Mouse (Mus musculus) brown adipose tissue, adult 24 weeks (tissue): ENCODE data around the gene Fndc11. TPM values are rescaled to one million over a fixed set of nuclear protein-coding genes. Genes with fewer than 3 reads are reported as not detected.
A peak's percentile ranks its signal among the peaks of the same experiment; 100 is the strongest.

Experiments used
- H3K27ac ChIP-seq: fragments of 200-500 bp; replicated peaks from 2 replicates; pipeline ENCODE4 v1.5.1; 2012; ENCODE audit warnings: low read depth, mild to moderate bottlenecking, low read length
- H3K4me1 ChIP-seq: fragments of 200-500 bp; 2 replicates; pipeline ENCODE4 v1.6.1; 2012; ENCODE audit warnings: low read length, mixed read lengths; ENCODE audit not compliant: control insufficient read depth, insufficient read depth, insufficient read length
- H3K4me3 ChIP-seq: fragments of 200-500 bp; 2 replicates; pipeline ENCODE4 v1.5.1; 2012; ENCODE audit warnings: low read depth, mild to moderate bottlenecking, low read length, moderate library complexity; ENCODE audit not compliant: insufficient read depth
- polyA plus RNA-seq: library from polyadenylated mRNA; stranded (reverse); fragments of >200 nt; gene quantifications from 2 replicates; pipeline ENCODE4 v1.2.4, GENCODE M21; 2012; ENCODE audit not compliant: missing spikeins, insufficient read depth, insufficient read length

Fndc11 gene
- polyA plus RNA-seq, 1 experiment: not detected

DNA sequence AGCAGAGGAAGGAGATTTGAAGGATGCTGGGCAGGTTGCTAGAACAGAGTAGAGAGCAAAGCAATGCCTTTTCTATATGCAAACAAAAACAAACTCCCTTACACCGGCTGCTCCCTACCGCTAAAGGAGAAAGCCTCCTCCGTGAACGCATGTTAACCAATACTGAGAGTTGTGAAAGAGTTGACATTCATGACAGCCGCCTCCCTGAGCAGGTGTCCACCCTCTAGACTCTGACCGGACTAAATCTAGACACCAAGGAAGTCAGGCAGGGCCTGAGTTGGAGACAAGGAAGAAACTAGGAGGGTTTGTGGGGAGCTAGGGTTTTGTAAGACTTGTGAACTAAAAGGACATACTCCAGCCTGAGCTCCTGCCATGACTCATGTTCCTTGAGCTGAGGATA lies 16.9 kb upstream of the Fndc11 start:
- no peak overlapping the region for H3K4me3 ChIP-seq
- H3K4me1 ChIP-seq: no peaks in the 10 kb centered on the region
- H3K27ac ChIP-seq: no peak overlapping the region

DNA sequence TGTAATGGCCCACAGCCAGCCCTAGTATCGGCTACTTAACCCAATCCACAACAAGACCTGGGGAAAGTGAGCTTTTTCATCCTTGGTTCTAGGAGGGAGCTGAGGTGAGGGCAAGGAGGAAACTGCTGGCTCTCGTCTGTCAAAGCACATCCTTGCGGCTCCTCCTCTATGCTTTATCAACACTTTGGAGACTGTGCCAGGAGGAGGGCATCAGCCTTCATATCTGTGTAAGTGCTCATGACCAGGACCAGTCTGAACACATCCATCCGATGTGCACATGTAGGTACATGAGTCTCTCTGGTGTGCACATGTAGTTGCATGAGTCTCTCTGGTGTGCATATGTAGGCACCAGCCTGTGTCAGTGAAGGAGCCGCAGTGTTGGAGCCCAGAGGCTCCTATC lies 14.1 kb upstream of the Fndc11 start:
- Histone ChIP-seq H3K4me3 (no peak overlapping the region), H3K4me1 (no peaks in the 10 kb centered on the region), H3K27ac (no peak overlapping the region)

DNA sequence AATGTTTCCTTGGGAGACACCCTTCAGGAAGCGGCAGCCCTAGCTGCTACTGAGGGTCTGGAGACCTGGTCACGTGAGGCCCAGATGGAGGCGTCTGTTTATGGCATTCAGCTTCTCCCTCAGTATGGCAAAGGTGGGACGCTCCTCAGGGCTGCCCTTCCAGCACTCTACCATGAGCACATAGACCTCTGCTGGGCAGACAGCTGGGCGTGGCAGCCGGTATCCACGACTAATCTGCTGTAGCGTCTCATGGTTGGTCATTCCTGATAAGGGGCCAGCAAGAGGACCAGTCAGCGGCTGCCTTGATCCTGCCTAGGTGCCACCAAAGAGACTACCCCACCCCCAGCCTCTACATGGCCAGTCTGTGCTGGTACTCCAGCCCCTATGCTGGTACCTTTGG lies 13.7 kb upstream of the Fndc11 start:
- Histone ChIP-seq H3K27ac (no peak overlapping the region), H3K4me1 (no peaks in the 10 kb centered on the region), H3K4me3 (no peak overlapping the region)

DNA sequence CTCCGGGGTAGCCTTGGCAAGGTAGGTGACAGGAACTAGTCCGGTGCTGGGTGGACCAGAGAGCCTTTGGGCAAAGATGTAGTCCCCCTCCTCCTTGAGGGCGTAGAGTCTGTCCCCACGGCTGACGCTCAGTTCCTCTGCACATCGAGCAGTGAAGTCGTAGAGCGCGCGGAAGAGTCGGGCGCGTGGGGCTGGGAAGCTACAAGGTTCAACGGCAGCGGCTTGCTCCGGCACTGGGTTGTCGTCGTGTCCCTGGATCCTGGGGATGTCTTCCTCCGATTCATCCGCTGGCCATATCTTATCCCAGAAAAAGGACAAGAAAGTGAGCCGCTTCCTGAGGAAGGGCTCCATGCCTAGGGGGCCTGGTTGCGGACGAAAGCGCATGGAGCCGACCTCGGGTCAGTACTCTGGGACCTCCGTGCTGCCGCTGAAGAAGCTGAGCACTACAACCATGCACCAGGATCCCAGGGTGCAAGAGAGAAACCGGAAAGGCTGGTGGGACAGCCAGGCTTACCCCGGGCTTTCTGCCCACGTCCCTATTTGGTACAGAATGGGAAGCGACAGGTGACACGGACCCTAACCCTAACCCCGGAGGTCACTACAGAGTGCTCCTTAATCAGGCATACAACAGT lies 7.3 kb upstream of the Fndc11 start:
- peak overlapping the region; percentile 19; the same call in 1 of the 2 replicates for H3K27ac ChIP-seq
- H3K4me1 ChIP-seq: no peaks in the 10 kb centered on the region
- peak overlapping the region; percentile 66 for H3K4me3 ChIP-seq

DNA sequence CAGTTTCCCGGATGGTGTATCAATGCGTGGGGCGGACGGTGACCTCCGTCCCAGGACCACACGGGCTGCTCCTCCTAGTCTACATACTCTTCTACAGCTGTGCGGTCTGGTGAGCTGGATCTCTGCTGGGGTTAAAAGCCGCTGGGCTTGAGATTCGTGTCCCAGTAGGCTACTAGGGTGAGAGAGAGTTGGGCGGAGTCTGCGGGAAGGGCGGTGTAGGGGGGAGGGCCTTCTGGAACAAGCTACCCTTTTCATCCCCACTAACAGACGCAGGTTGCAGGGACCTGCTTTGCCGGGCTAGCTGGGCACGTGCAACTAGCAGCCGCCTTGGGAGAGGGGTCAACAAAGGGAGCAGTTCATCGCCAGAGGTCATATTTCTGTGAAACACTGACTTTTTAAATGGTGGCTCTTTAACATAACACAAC lies 6.8 kb upstream of the Fndc11 start, which contains the start of gene Srms:
Gene Srms (minus strand): TSS at position 165 of the 425 bp plus-strand sequence.
- H3K4me1 ChIP-seq: no peaks in the 10 kb centered on the region
- H3K4me3 ChIP-seq: peak within 1 kb of the TSS; percentile 66
- H3K27ac ChIP-seq: peak within 1 kb of the TSS; percentile 19; the same call in 1 of the 2 replicates

DNA sequence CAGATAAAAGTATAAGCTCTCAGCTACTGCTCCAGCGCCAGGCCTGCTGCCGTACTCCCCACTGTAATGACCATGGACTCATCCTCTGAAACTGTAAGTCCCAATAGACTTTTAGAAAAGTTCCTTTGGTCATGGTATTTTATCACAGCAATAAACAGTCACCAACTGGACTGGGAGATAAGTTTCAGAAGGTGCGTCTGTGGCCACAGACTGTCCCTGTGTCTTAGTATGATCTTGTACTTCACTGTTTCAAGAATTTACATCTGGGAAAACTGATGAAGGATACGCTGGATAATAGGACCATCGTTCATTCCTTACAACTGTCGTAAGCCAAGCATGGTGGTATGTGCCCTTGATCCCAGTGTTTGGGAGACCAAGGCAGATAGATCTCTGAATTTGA lies 3.8 kb upstream of the Fndc11 start:
- Histone ChIP-seq H3K4me3 (no peak overlapping the region), H3K4me1 (peaks cover 11% of the 10 kb centered on the region; the same call in 1 of the 2 replicates), H3K27ac (no peak overlapping the region)

DNA sequence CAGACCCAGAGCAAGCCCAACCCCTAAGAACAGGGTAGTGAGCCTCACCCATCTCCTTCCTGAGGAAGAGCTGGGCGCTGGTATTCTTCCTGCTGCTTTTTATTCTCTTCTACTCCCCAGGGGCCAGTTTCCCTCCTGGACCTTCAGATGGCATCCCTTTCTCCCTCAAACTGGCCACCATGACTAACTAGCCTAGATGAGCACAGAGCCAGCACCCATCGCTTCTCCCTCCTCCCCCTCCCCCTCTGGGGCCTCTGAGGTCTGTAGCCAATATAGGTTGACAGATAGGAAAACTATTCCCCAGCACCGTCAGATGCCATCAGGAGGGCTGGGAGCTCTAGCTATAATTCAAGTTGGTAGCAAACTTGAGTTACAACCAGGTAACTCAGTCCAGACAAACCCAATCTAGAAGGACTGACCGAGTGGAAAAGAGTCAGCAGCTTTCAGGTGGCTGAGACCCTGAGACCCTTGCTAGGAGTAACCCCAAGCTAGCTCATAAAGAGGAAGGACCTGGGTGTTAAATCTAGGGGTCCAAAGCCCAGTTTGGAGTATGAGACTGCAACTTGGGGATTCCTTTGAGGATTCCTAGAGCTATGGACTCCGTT lies 830 bp upstream of the Fndc11 start:
- H3K4me1 ChIP-seq: peaks cover 12% of the 10 kb centered on the region; the same call in 1 of the 2 replicates
- peak overlapping the region; percentile 35 for H3K27ac ChIP-seq
- H3K4me3 ChIP-seq: no peak overlapping the region

DNA sequence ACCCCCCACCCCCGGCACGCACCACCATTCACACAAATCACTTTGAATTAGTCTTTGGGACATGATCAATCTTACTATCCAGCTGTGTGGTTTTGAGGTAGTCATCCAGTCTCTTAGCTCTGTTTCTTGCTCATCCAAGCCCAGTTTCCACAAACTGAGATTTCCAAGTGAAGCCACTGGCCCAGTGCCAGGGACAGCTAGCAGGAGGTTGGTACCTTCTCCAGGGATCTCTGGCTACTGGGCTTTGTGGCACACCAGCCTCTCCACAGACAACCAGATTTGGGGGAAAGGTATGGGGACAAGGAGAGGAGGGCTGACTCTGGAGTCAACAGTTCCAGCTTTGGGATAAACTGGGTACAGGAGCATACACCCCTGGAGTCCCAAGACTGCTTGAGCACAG lies 548 bp downstream of the Fndc11 start:
- Histone ChIP-seq H3K27ac (peak overlapping the region; percentile 35), H3K4me1 (peaks cover 12% of the 10 kb centered on the region; the same call in 1 of the 2 replicates), H3K4me3 (no peak overlapping the region)

DNA sequence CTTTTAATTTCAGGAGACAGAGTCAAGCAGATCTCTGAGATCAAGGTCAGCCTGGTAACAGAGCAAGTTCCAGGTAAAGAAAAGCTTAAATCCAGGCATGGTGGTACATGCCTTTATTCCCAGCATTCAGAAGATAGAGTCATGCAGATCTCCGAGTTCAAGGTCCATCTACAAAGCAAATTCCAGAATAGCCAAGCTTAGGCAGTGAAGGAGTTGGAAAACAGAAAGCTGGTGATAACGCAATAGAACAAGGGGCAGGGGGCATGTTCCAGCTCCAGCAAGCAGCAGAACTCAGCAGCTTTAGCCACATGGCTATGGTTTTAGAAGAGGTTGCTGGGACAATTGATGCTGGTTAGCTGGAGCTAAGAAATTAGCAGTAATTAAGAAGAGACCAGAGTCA lies 5.2 kb downstream of the Fndc11 start:
- H3K4me3 ChIP-seq: no peak overlapping the region
- H3K4me1 ChIP-seq: peaks cover 16% of the 10 kb centered on the region; the same call in 1 of the 2 replicates
- no peak overlapping the region for H3K27ac ChIP-seq

DNA sequence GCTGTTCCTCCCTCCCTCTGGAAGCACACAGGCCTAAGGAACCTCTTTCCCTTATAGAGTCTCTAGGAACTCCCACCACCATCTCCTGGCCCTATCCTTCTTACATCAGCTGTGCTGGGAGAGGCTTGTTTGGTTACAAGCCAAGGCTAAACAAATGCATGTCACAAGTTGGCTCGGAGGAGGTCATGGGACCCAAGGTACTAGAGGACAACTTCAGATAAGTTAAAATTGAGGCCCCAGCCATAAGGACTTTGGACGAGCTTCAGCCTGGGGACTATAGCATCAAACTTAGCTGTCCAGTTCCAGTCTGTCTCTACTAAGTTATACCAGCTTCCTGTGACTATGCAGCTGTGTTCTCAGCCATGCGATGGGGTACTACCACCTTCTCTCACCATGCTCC lies 7.3 kb downstream of the Fndc11 start:
- Histone ChIP-seq H3K4me1 (peaks cover 8% of the 10 kb centered on the region; the same call in 1 of the 2 replicates), H3K4me3 (no peak overlapping the region), H3K27ac (no peak overlapping the region)

DNA sequence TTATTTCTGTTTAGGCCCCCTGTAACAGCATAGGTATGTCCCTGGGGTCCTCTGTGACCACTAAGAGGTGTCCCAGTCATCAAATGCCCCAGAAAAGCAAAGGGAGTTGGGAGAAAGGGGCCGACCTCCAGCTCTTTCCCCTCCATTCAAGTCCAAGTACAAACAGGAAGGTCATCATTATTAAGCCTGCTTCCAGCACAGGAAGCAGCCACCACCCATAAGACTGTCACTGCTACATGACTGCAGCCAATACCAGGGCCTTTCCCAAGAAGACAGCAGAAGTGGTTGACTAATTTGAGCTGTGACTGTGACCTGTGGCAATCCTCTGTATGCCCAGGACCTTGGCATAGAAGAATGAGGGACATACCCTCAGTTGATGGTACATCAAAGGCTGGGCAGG lies 8.5 kb downstream of the Fndc11 start:
- Histone ChIP-seq H3K4me1 (peaks cover 8% of the 10 kb centered on the region; the same call in 1 of the 2 replicates), H3K4me3 (no peak overlapping the region), H3K27ac (peak overlapping the region; percentile 81)

DNA sequence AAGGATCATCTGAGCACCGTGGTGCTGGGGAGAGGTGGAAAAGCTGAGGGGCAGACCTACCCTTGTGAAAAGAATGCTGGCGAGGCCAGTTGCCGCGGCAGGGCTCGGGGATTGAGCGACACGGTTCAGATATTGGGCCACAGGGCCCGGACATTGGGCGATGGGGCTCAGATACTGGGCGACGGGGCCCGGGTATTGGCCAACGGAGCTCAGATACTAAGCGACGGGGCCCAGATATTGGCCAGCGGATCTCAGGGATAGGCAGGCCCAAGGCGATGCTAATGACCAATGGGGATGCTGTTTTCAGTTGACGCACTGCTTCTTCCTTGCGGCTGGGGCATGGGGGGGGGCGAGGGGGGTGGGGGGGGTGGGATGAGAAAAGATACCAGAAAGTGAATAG lies 11.4 kb downstream of the Fndc11 start:
- Histone ChIP-seq H3K27ac (no peak overlapping the region), H3K4me3 (no peak overlapping the region), H3K4me1 (peaks cover 8% of the 10 kb centered on the region; the same call in 1 of the 2 replicates)

DNA sequence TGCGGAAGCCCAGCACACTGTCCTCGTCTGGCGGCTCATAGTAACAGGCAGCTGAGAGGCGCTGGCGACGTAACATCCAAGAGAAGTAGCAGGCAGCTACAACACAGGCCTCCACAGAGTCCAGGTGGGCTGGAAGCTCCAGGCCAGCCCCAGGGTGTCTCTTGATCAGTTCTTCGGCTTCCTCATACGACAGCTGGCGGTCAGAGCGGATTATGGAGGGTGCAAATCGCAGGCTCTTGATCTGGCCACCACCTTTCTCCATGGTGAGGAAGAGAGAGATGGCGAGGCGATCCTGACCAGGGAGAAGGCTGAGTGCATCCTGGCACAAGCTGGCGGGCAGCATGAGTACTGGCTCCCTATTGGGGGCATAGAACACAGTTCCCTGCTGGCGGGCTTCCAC lies 13.6 kb downstream of the Fndc11 start:
- Histone ChIP-seq H3K27ac (no peak overlapping the region), H3K4me3 (no peak overlapping the region), H3K4me1 (peaks cover 7% of the 10 kb centered on the region)

DNA sequence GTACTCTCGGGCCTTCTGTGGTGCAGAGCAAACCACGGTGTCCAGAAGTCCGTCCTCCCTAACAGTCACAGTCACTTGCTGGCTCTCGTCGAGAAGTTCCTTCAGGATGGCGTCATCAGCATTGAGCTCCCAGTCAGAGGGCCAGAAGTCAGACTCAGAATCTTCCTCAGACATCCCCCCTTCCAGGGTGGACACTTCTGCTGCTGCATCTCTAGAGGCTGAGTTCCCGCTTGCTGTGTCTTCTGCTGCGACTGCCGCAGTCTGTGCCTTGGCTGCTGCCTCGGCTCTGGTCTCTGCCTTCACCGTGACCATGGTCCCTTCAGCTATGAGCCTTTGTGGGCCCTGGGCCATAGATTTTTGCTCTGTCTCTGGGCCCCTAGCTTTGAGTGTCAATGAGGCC lies 14.9 kb downstream of the Fndc11 start:
- Histone ChIP-seq H3K4me3 (no peak overlapping the region), H3K27ac (0 out of 2 replicates have a peak overlapping the region, but pooled peaks have one; percentile 11), H3K4me1 (peaks cover 8% of the 10 kb centered on the region)

DNA sequence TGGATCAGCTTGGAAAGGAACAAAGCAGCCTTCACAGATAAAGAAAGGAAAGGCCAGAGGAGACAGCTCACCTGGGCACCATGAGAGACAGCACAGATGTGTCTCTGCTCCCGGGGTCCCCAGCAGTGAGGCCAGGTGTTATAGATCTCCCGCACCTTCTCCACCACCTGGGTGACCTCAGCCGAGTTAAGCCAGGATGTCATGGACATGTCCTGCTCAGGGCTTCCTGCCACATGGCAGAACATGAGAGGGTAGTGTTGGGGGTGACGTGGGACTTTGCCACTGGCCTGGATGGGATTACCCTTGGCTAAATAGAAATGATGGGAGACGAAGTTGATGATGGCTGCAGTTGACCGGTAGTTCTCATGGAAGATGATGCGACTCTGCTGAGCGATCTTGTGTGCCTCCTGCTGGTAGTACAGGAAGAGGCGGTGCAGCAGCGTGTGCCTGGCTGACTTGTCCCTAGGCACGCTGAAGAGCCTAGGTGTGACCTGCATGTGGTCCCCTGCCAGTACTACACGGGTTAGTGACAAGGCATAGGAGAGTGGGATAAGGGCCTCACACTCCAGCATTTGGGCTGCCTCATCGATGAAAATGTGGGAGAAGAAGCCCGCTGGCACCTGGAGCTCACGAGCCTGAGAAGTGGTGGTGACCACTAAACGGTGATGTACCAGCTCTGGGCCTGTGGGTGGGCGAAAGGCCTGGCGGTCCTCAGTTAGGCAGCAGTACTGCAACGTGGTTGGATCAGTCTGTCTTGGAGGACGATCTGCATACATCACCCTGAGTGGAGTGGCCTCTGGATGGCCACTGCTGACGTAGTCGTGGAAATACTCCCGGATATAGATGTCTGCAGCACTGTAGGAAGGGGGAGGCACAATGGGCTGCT lies 16.1 kb downstream of the Fndc11 start:
- Histone ChIP-seq H3K27ac (no peak overlapping the region), H3K4me3 (no peak overlapping the region), H3K4me1 (peaks cover 20% of the 10 kb centered on the region)
